Mouse (Mus musculus): ENCODE data around the gene Smim9. TPM values are rescaled to one million over a fixed set of nuclear protein-coding genes. Genes with fewer than 3 reads are reported as not detected.
"Not testable (repeated sequence)": the region's sequence is repeated elsewhere in the genome, so short reads cannot be mapped to it uniquely, and the experiment has no call there.

Smim9 gene
- not detected in 2 replicates for polyA plus RNA-seq (2012; rRNA removed)

DNA sequence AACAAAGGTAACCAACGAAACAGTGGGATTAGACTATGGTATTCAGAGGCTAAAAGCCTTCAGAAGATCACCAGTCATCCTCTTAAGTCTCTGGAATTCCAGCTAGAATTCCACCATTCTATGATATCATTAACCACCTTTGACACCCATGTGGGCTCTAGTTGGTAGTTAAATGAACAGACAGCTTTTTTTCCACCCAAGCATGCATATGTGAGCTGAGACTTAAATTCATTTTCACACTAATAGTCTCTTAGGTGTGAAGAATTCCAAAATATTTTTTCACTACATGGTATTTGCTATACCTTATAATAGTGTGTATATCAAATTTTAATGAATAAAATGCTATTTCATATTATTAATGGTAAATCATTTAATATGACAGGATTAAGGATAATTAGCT, at the start of gene Smim9:
TSS of gene Smim9 (minus strand) at position 101 of the 400 bp plus-strand sequence.
- no peaks in the 10 kb centered on the region for H3K36me3 ChIP-seq (ENCODE audit: control insufficient read depth, insufficient read depth, low read length)
- DNase-seq: no peak
- WGBS: 87% methylated on average over 1 of the region's 1 CpGs
- no peaks in the 10 kb centered on the region for H3K27me3 ChIP-seq (replicated peaks; ENCODE audit: control insufficient read depth, insufficient read depth, low read length)
- H3K27ac ChIP-seq (ENCODE audit: insufficient read depth, low read depth, low read length): no peak within 1 kb of the TSS
- TF ChIP-seq CTCF (conservative IDR thresholded peaks at IDR 0.05; ENCODE audit: insufficient read depth, insufficient read length, low read depth, low read length): no peak
- no peak for TF ChIP-seq POLR2A (IDR thresholded peaks at IDR 0.05; ENCODE audit: low read depth, low read length)
- H3K4me3 ChIP-seq (ENCODE audit: insufficient read depth, low read depth, low read length): no peak within 1 kb of the TSS
- H3K4me1 ChIP-seq (ENCODE audit: control insufficient read depth, insufficient read depth, low read length): no peaks in the 10 kb centered on the region

DNA sequence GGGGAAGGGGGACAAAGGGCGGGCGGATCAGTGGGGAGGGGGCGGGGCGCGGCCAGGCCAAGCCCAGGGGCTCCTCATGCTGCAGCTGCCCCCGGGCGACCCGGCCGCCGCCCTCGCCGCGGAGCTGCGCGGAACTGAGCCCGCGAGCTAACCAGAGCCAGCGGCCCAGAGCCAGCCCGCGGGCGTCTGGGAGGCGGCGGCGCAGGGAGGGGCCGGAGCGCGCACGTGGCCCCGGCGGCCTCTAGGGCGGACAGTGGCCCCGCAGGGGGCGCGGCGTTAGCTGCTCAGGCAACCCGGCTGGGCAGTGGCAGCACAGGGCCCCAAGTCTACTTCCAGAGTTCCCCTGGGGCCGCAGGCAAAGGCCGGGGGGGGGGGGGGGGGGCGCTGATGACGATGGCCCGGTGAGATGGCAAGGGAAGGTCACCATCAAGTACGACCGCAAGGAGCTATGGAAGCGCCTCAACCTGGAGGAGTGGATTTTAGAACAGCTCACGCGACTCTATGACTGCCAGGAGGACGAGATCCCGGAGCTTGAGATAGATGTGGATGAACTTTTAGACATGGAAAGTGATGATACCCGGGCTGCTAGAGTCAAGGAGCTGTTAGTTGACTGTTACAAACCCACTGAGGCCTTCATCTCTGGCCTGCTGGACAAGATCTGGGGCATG, 7.9 kb downstream of the Smim9 start:
- Histone ChIP-seq H3K4me1 (ENCODE audit: control insufficient read depth, insufficient read depth, low read length) (no peaks in the 10 kb centered on the region), H3K27ac (ENCODE audit: insufficient read depth, low read depth, low read length) (no peak overlapping the region), H3K27me3 (replicated peaks; ENCODE audit: control insufficient read depth, insufficient read depth, low read length) (no peaks in the 10 kb centered on the region), H3K4me3 (ENCODE audit: insufficient read depth, low read depth, low read length) (peak overlapping the region; percentile 31; the same call in 1 of the 2 replicates), H3K36me3 (ENCODE audit: control insufficient read depth, insufficient read depth, low read length) (no peaks in the 10 kb centered on the region)
- TF ChIP-seq CTCF (conservative IDR thresholded peaks at IDR 0.05; ENCODE audit: insufficient read depth, insufficient read length, low read depth, low read length): no peak
- TF ChIP-seq POLR2A (IDR thresholded peaks at IDR 0.05; ENCODE audit: low read depth, low read length): no peak
- DNase-seq: peak; percentile 68
- WGBS: 3% methylated on average over 40 of the region's 49 CpGs

DNA sequence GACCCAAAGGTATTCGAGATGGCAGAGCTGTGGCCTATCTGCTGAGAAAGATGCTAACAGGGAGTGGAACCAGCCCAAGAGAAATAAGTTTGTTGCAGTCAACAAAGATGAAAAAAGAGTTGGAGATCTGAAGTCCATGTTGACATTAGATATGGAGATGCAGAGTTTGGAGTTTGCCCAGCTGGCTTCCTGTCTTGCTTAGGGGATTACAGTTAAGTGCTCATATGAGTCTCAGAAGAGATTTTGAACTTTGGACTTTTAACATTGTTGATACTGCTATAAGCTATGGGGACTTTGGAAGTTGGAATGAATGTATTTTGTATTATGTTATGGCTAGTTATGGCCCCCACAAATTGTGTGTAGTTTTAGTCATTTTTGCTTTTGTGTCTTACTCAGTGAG, 11.3 kb downstream of the Smim9 start:
- Histone ChIP-seq H3K27me3 (replicated peaks; ENCODE audit: control insufficient read depth, insufficient read depth, low read length) (no peaks in the 10 kb centered on the region), H3K4me3 (ENCODE audit: insufficient read depth, low read depth, low read length) (no peak overlapping the region), H3K36me3 (ENCODE audit: control insufficient read depth, insufficient read depth, low read length) (no peaks in the 10 kb centered on the region), H3K27ac (ENCODE audit: insufficient read depth, low read depth, low read length) (no peak overlapping the region), H3K4me1 (ENCODE audit: control insufficient read depth, insufficient read depth, low read length) (no peaks in the 10 kb centered on the region)
- WGBS: 85% methylated on average over 1 of the region's 1 CpGs
- no peak for DNase-seq
- no peak for TF ChIP-seq POLR2A (IDR thresholded peaks at IDR 0.05; ENCODE audit: low read depth, low read length)
- no peak for TF ChIP-seq CTCF (conservative IDR thresholded peaks at IDR 0.05; ENCODE audit: insufficient read depth, insufficient read length, low read depth, low read length)

DNA sequence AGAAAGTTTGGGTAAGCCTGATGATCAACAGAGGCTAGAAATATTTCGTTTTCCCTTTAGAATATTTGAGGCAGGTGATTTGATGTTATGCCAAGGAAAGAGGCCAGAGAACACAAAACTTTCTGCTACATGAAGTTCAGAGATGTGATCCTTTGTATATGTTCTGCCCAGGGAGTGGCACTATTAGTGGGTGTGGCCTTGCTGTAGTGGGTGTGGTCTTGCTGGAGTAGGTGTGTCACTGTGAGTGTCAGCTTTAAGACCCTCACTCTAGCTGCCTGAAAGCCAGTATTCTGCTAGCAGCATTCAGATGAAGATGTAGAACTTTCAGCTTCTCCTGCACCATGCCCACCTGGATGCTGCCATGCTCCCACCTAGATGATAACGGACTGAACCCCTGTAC, 13.3 kb downstream of the Smim9 start:
- WGBS: 93% methylated on average over 2 of the region's 2 CpGs
- TF ChIP-seq CTCF (conservative IDR thresholded peaks at IDR 0.05; ENCODE audit: insufficient read depth, insufficient read length, low read depth, low read length) (no peak), POLR2A (IDR thresholded peaks at IDR 0.05; ENCODE audit: low read depth, low read length) (no peak)
- no peak overlapping the region for H3K27ac ChIP-seq (ENCODE audit: insufficient read depth, low read depth, low read length)

DNA sequence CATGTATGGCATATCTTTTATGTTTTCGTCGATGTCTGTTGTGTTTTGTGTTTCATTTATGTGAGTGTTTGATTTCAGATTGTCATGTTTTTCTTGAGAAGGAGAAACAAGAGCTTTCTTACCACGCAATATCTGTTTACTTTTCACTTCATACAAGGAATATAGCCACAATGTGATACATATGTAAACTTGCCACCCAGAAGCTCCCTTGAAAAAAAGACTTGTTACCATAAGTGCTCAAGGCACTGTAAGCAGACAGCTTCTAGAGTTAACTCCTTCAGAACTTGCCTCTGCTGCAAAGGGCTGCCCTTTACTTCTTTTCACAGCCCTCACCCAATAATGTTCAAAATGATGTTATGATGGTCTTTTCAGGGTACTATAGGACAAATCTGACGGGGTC, 15.2 kb downstream of the Smim9 start:
- no peak overlapping the region for H3K4me3 ChIP-seq (ENCODE audit: insufficient read depth, low read depth, low read length)
- no peak overlapping the region for H3K27ac ChIP-seq (ENCODE audit: insufficient read depth, low read depth, low read length)
- H3K4me1 ChIP-seq (ENCODE audit: control insufficient read depth, insufficient read depth, low read length): no peaks in the 10 kb centered on the region
- no peaks in the 10 kb centered on the region for H3K36me3 ChIP-seq (ENCODE audit: control insufficient read depth, insufficient read depth, low read length)
- WGBS: 90% methylated on average over 4 of the region's 4 CpGs
- TF ChIP-seq POLR2A (IDR thresholded peaks at IDR 0.05; ENCODE audit: low read depth, low read length) (no peak), CTCF (conservative IDR thresholded peaks at IDR 0.05; ENCODE audit: insufficient read depth, insufficient read length, low read depth, low read length) (no peak)
- no peak for DNase-seq
- H3K27me3 ChIP-seq (replicated peaks; ENCODE audit: control insufficient read depth, insufficient read depth, low read length): no peaks in the 10 kb centered on the region

More for the DNA sequence above, 13.3 kb downstream of the Smim9 start:
- H3K4me1 ChIP-seq (ENCODE audit: control insufficient read depth, insufficient read depth, low read length): no peaks in the 10 kb centered on the region
- H3K27me3 ChIP-seq (replicated peaks; ENCODE audit: control insufficient read depth, insufficient read depth, low read length): no peaks in the 10 kb centered on the region
- no peaks in the 10 kb centered on the region for H3K36me3 ChIP-seq (ENCODE audit: control insufficient read depth, insufficient read depth, low read length)
- no peak overlapping the region for H3K4me3 ChIP-seq (ENCODE audit: insufficient read depth, low read depth, low read length)
- no peak for DNase-seq

DNA sequence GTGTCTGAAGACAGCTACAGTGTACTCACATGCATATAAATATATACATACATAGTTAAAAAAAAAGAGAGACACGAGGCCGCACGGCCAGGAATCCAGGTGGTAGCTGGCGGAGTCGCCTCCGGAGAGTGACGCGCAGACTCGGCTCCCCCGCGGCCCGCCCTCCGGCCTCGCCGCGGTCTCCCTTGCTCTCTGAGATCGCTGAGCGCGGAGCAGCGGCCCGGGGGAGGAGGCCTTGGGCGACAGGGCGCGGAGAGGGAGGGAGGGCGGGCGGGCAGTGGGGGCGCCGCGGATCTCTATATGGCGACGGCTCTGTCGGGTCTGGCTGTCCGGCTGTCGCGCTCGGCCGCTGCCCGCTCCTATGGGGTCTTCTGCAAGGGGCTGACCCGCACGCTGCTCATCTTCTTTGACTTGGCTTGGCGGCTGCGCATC, 20.4 kb downstream of the Smim9 start:
- 14% methylated on average over 21 of the region's 42 CpGs for WGBS
- peak; percentile 24 for DNase-seq

DNA sequence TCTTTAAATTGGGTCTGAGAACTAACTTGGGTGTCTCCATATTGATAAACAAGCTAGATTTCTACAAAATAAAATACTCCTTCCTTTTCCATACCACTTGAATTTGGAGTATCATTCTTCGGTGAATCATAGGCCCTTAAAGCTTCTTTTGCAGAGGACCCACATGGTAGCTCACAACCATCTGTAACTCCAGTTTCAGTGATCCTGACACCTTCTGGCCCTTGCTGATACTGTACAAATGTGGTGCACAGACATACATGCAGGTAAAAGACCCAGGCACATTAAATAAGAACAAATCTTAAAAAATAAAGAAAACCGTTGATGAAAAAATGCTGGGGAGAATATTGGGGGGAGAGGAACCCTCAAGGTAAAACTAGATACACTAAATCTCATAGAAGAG, 25.4 kb downstream of the Smim9 start:
- H3K4me3 ChIP-seq (ENCODE audit: insufficient read depth, low read depth, low read length): no peak overlapping the region
- 100% methylated on average over 2 of the region's 2 CpGs for whole genome bisulfite sequencing
- TF ChIP-seq POLR2A (IDR thresholded peaks at IDR 0.05; ENCODE audit: low read depth, low read length): no peak
- no peak for TF ChIP-seq CTCF (conservative IDR thresholded peaks at IDR 0.05; ENCODE audit: insufficient read depth, insufficient read length, low read depth, low read length)
- H3K27me3 ChIP-seq (replicated peaks; ENCODE audit: control insufficient read depth, insufficient read depth, low read length): no peaks in the 10 kb centered on the region
- no peaks in the 10 kb centered on the region for H3K36me3 ChIP-seq (ENCODE audit: control insufficient read depth, insufficient read depth, low read length)
- no peaks in the 10 kb centered on the region; the same call in 1 of the 2 replicates for H3K4me1 ChIP-seq (ENCODE audit: control insufficient read depth, insufficient read depth, low read length)
- no peak for DNase-seq
- no peak overlapping the region for H3K27ac ChIP-seq (ENCODE audit: insufficient read depth, low read depth, low read length)

More for the DNA sequence above, 20.4 kb downstream of the Smim9 start:
- not testable (repeated sequence) for H3K4me1 ChIP-seq (ENCODE audit: control insufficient read depth, insufficient read depth, low read length); H3K36me3 ChIP-seq (ENCODE audit: control insufficient read depth, insufficient read depth, low read length); H3K4me3 ChIP-seq (ENCODE audit: insufficient read depth, low read depth, low read length); H3K27me3 ChIP-seq (replicated peaks; ENCODE audit: control insufficient read depth, insufficient read depth, low read length); H3K27ac ChIP-seq (ENCODE audit: insufficient read depth, low read depth, low read length)
